Mouse (Mus musculus): ENCODE measurements around the gene Vwa8.

DNA sequence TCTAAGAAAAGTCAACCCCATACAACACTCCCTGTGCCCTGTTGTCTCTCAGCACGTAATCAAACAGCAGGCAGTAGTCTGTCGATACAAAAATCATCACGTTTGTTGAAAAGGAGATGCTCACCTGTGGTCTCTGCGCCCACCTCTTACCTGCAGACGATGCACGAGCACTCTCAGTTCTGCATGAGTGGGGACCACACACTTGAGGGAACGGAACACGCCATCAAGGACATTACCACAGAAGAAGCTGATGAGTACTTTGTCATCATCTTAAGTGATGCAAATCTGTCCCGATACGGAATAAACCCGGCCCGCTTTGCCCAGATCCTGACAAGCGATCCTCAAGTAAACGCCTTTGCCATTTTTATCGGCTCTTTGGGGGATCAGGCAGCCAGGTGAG, 349.2 kb downstream of the Vwa8 start:
- TF ChIP-seq CTCF (conservative IDR thresholded peaks at IDR 0.05; ENCODE audit: low read length): no peak
- TF ChIP-seq NANOG (IDR thresholded peaks at IDR 0.05; ENCODE audit: borderline replicate concordance, low read length): no peak
- no peak for TF ChIP-seq POU5F1 (IDR thresholded peaks at IDR 0.05; ENCODE audit: borderline replicate concordance, low read length)
